Mouse (Mus musculus) liver, embryonic 14.5 days (tissue): ENCODE measurements around the gene Gm9573.

Source experiments
- CTCF ChIP-seq: IDR thresholded peaks from 2 replicates; pipeline ENCODE4 v1.5.1; 2016; ENCODE audit warnings: antibody characterized with exemption, low read depth, control low read depth
- EP300 ChIP-seq: IDR thresholded peaks from 2 replicates; pipeline ENCODE4 v1.6.1; 2016; ENCODE audit warnings: antibody characterized with exemption, low read depth

DNA sequence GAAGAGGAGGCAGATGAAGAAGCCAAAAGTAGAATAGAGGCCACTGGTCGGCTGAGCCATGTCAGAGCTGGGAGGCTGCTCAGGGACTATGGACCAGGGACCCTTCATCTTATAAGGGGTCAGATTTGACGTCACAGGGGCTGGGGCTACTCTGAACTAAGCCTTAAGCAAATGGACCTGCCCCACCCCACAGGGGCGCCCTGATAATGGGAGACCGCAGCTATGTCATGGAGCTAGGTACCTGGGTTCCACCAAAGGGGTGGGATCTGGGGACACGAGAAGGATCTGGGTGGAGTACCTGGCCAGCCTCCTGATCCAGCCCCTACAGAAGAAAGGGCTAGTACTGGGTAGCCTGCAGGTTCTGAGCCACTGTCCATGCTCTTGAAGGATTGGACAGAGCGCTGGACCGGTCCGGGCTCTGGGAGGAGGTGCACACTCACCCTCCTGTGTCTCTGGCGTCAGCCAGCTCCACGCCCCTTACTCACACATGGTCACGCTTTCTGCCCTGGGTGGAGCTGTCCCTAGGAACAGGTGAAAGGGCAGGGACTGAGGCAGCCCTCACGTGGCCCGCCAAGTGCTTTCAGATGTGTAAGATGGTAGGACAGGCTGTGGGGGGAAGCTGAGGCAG lies 17.3 kb upstream of the Gm9573 start, which contains the start of gene Mucl3:
- TF ChIP-seq CTCF (no peak), EP300 (no peak)
